Mouse (Mus musculus) forebrain, embryonic 14.5 days (tissue): ENCODE results near the gene Amdhd2. TPM values are rescaled to one million over a fixed set of nuclear protein-coding genes. Genes with fewer than 3 reads are reported as not detected.

Experiments
- ATAC-seq: fragments of 200-750 bp; cut with Nextera tagmentation; 2 replicates; pipeline ENCODE4 v1.8.0; 2017; ENCODE audit warnings: mild to moderate bottlenecking, moderate library complexity
- DNase-seq: peaks from one replicate; pipeline ENCODE4 v3.0.0-alpha.2; 2015; ENCODE audit warnings: low spot score
- H3K27ac ChIP-seq: fragments of 300-500 bp; sonication (generic); 2 replicates; pipeline ENCODE4 v1.5.1; 2014; ENCODE audit warnings: low read depth, mild to moderate bottlenecking, control low read depth, low read length, moderate library complexity
- H3K27me3 ChIP-seq: fragments of 300-500 bp; sonication (generic); replicated peaks from 2 replicates; pipeline ENCODE4 v1.6.1; 2014; ENCODE audit warnings: low read length, control low read depth, mixed read lengths; ENCODE audit not compliant: control insufficient read depth, insufficient read depth
- H3K36me3 ChIP-seq: fragments of 300-500 bp; sonication (generic); 2 replicates; pipeline ENCODE4 v1.6.1; 2014; ENCODE audit warnings: low read length, control low read depth; ENCODE audit not compliant: control insufficient read depth, insufficient read depth
- H3K4me1 ChIP-seq: fragments of 300-500 bp; sonication (generic); 2 replicates; pipeline ENCODE4 v1.6.1; 2014; ENCODE audit warnings: antibody characterized with exemption, low read length, control low read depth; ENCODE audit not compliant: control insufficient read depth, insufficient read depth
- H3K4me2 ChIP-seq: fragments of 300-500 bp; sonication (generic); 2 replicates; pipeline ENCODE4 v1.6.1; 2014; ENCODE audit warnings: mild to moderate bottlenecking, control low read depth, low read length
- H3K4me3 ChIP-seq: fragments of 300-500 bp; sonication (generic); 2 replicates; pipeline ENCODE4 v1.5.1; 2014; ENCODE audit warnings: low read depth, low read length, control low read depth
- H3K9ac ChIP-seq: fragments of 300-500 bp; sonication (generic); 2 replicates; pipeline ENCODE4 v1.6.1; 2014; ENCODE audit warnings: mild to moderate bottlenecking, low read length, control low read depth, moderate library complexity
- H3K9me3 ChIP-seq: fragments of 300-500 bp; sonication (generic); replicated peaks from 2 replicates; pipeline ENCODE4 v1.6.1; 2016; ENCODE audit warnings: low read length, control low read depth, mixed read lengths; ENCODE audit not compliant: control insufficient read depth
- WGBS: fragments of 180-500 bp; shearing (Covaris S2); extraction: QIAGEN DNeasy Blood & Tissue Kit; methylation state at CpG from one replicate; pipeline ENCODE4 v1.1.7; 2014; 5-methylcytosine and 5-hydroxymethylcytosine counted together
- polyA plus RNA-seq: library from polyadenylated mRNA; unstranded; fragments of >200 nt; fragmentation: Nextera tagmentation; extraction: Ambion mirVana; gene quantifications from 2 replicates; pipeline ENCODE4 v1.2.1, GENCODE M21; 2014

Amdhd2 gene
- polyA plus RNA-seq, 1 experiment from 2014 or later = 29.6 TPM

DNA sequence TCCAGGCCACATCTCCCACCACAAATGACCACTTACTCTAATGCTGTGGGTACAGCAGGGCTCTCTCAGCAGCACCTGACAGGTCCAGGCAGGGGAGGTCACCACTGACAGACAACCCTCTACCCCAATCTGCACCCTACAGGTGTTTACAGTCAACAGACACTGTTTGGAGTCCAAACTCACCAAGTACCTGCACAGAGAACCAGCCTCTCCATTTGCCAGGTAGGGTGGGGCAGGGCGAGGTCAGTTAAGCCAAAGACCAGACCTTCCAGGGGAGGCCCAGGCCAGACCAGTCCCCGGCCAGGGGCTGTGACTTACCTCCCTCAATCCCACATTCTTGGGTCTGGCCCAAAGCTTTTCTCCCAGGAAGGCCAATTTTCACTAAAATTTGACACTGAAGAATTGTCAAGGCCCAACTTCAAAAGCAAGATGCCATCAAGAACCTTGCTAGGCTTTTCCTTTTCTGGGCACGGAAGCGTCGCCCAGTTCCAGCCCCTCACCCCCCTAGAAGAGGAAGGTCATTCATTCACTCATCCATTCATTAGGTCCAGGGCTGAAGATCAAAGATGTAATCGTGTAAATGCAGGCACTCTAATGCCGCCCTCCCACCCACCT is 4.4 kb upstream of the Amdhd2 start:
- Histone ChIP-seq H3K4me1 (peaks cover 14% of the 10 kb centered on the region), H3K4me3 (peak overlapping the region; percentile 73), H3K9ac (peak overlapping the region; percentile 88), H3K27me3 (no peaks in the 10 kb centered on the region), H3K4me2 (peak overlapping the region; percentile 88), H3K27ac (peak overlapping the region; percentile 96; the same call in 1 of the 2 replicates), H3K9me3 (no peaks in the 10 kb centered on the region), H3K36me3 (peaks cover 22% of the 10 kb centered on the region)
- ATAC-seq (no peak), DNase-seq (no peak)
- WGBS = 60% methylated on average over 7 of the region's 7 CpGs

GRCm38 (mm10) chr17:24167120-24167519 is 3.6 kb upstream of the Amdhd2 start:
- no peak for ATAC-seq
- 87% methylated on average over 6 of the region's 6 CpGs for WGBS
- no peak overlapping the region for H3K27ac ChIP-seq
- peaks cover 22% of the 10 kb centered on the region for H3K36me3 ChIP-seq
- H3K27me3 ChIP-seq = no peaks in the 10 kb centered on the region
- no peak overlapping the region for H3K4me2 ChIP-seq
- H3K4me1 ChIP-seq = peaks cover 21% of the 10 kb centered on the region
- no peak overlapping the region for H3K4me3 ChIP-seq
- no peaks in the 10 kb centered on the region for H3K9me3 ChIP-seq
- no peak for DNase-seq
- H3K9ac ChIP-seq = no peak overlapping the region

DNA sequence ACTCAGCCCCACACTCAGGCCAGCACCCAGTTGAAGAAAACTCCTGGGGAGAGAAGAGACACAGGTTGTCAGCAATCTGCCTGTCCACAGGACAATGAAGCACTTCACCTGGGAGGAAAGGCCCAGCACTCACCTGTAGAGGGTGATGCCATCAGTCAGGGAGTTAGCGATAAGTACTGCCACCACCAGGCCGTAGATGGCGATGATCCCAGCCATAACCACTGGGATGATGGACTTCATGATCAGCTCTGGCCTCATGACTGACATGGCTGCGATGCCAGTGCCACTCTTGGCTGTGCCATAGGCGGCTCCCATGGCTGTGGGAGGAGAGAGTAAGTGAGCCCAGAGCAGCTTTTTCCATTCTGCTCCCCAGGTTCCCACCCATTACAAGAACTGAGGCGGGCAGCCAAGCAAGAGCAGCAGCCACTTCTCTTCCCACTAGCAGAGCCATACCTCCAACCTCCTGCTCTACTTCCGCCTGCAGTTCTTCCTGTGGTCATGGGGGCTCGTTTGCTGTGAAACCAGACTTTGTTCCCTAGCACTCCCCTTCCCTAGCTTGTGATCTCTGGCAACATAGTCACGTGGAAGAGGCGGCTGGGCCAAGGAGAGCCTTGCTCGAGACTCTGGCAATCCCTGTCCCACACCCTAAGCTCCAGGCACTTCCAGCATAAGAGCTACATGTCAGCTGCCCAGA is 1.1 kb upstream of the Amdhd2 start:
- Histone ChIP-seq H3K9me3 (no peaks in the 10 kb centered on the region), H3K4me2 (no peak overlapping the region), H3K9ac (no peak overlapping the region), H3K4me1 (peaks cover 17% of the 10 kb centered on the region), H3K4me3 (no peak overlapping the region), H3K27me3 (no peaks in the 10 kb centered on the region), H3K27ac (no peak overlapping the region), H3K36me3 (peaks cover 22% of the 10 kb centered on the region)
- WGBS = 84% methylated on average over 11 of the region's 11 CpGs
- DNase-seq (no peak), ATAC-seq (no peak)

GRCm38 (mm10) chr17:24162584-24163175 is 886 bp downstream of the Amdhd2 start:
- no peaks in the 10 kb centered on the region for H3K27me3 ChIP-seq
- peak overlapping the region; percentile 88 for H3K9ac ChIP-seq
- peak overlapping the region; percentile 74 for H3K4me3 ChIP-seq
- peak overlapping the region; percentile 88 for H3K4me2 ChIP-seq
- 36% methylated on average over 17 of the region's 17 CpGs for WGBS
- no peak overlapping the region for H3K27ac ChIP-seq
- ATAC-seq (peak; percentile 28; the same call in 1 of the 2 replicates), DNase-seq (no peak)
- H3K4me1 ChIP-seq = peaks cover 10% of the 10 kb centered on the region
- peaks cover 23% of the 10 kb centered on the region for H3K36me3 ChIP-seq
- H3K9me3 ChIP-seq = no peaks in the 10 kb centered on the region

GRCm38 (mm10) chr17:24161466-24161865 is 2.1 kb downstream of the Amdhd2 start:
- Histone ChIP-seq H3K4me1 (peaks cover 7% of the 10 kb centered on the region), H3K4me3 (no peak overlapping the region), H3K9ac (no peak overlapping the region), H3K9me3 (no peaks in the 10 kb centered on the region), H3K27ac (no peak overlapping the region), H3K4me2 (no peak overlapping the region), H3K36me3 (peaks cover 18% of the 10 kb centered on the region; the same call in 1 of the 2 replicates), H3K27me3 (no peaks in the 10 kb centered on the region)
- ATAC-seq (no peak), DNase-seq (no peak)
- 88% methylated on average over 5 of the region's 5 CpGs for WGBS

GRCm38 (mm10) chr17:24157526-24157925 is 6.0 kb downstream of the Amdhd2 start:
- H3K4me3 ChIP-seq = no peak overlapping the region
- no peak overlapping the region for H3K27ac ChIP-seq
- H3K9ac ChIP-seq = no peak overlapping the region
- no peak overlapping the region for H3K4me2 ChIP-seq
- H3K4me1 ChIP-seq = peaks cover 2% of the 10 kb centered on the region
- no peaks in the 10 kb centered on the region for H3K9me3 ChIP-seq
- no peaks in the 10 kb centered on the region for H3K27me3 ChIP-seq
- no peak for ATAC-seq
- peaks cover 9% of the 10 kb centered on the region; the same call in 1 of the 2 replicates for H3K36me3 ChIP-seq
- WGBS = 96% methylated on average over 4 of the region's 4 CpGs
- DNase-seq = no peak

GRCm38 (mm10) chr17:24157121-24157520 is 6.4 kb downstream of the Amdhd2 start:
- no peaks in the 10 kb centered on the region for H3K9me3 ChIP-seq
- WGBS = 88% methylated on average over 6 of the region's 6 CpGs
- H3K4me1 ChIP-seq = no peaks in the 10 kb centered on the region
- H3K27ac ChIP-seq = no peak overlapping the region
- H3K36me3 ChIP-seq = peaks cover 9% of the 10 kb centered on the region; the same call in 1 of the 2 replicates
- H3K4me2 ChIP-seq = no peak overlapping the region
- H3K27me3 ChIP-seq = no peaks in the 10 kb centered on the region
- ATAC-seq = no peak
- no peak overlapping the region for H3K9ac ChIP-seq
- no peak for DNase-seq
- H3K4me3 ChIP-seq = no peak overlapping the region

GRCm38 (mm10) chr17:24156394-24156793 is 7.2 kb downstream of the Amdhd2 start:
- H3K9ac ChIP-seq = no peak overlapping the region
- H3K4me1 ChIP-seq = peaks cover 4% of the 10 kb centered on the region; the same call in 1 of the 2 replicates
- no peak for ATAC-seq
- no peak overlapping the region for H3K4me3 ChIP-seq
- H3K27ac ChIP-seq = no peak overlapping the region
- H3K36me3 ChIP-seq = peaks cover 9% of the 10 kb centered on the region; the same call in 1 of the 2 replicates
- 97% methylated on average over 3 of the region's 3 CpGs for WGBS
- H3K4me2 ChIP-seq = no peak overlapping the region
- H3K9me3 ChIP-seq = no peaks in the 10 kb centered on the region
- H3K27me3 ChIP-seq = no peaks in the 10 kb centered on the region
- DNase-seq = no peak

DNA sequence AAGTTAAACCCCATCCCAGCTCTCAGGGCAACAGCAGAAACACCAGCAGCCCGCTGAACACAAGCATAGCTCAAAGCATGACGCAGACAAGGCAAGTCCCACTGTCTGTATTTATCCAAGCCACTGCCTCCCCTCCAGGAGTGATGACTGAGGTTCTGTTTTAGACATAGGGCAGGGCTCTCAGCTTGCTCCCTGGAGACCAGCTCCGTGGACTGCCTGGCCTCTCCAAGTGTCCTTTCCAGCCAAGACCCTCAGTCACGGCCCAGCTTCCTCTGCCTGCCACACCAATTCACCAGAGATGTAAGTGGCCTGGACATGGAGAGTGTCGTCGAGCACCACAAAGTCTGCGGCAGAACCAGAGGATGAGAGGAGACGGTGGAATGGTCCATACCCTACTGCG is 7.8 kb downstream of the Amdhd2 start:
- WGBS = 93% methylated on average over 9 of the region's 9 CpGs
- no peak overlapping the region for H3K4me2 ChIP-seq
- no peak for DNase-seq
- H3K9ac ChIP-seq = no peak overlapping the region
- ATAC-seq = no peak
- H3K27me3 ChIP-seq = no peaks in the 10 kb centered on the region
- H3K4me1 ChIP-seq = peaks cover 4% of the 10 kb centered on the region; the same call in 1 of the 2 replicates
- peaks cover 9% of the 10 kb centered on the region; the same call in 1 of the 2 replicates for H3K36me3 ChIP-seq
- H3K27ac ChIP-seq = no peak overlapping the region
- H3K9me3 ChIP-seq = no peaks in the 10 kb centered on the region
- no peak overlapping the region for H3K4me3 ChIP-seq
